Mouse (Mus musculus) left cerebral cortex, postnatal 25 days (tissue): ENCODE measurements at regions not wholly inside any gene's neighbourhood (a gene's known extent, or its start where the extent isn't known, plus 50 kb on each side); places are given as distances from the start of the nearest gene placed in this dataset.

Experiments
- DNase-seq, 2 experiments: peaks; one replicate each; pipeline ENCODE4 v3.0.0; 2022; ENCODE audit warnings: low spot score in 2 of 2, mixed read lengths in 1 of 2
- intact Hi-C: fragments of 180-260 bp; cut with DNase I; formaldehyde crosslinking; loops from one replicate; pipeline ENCODE4 v1.15.1; 2025

- DNase-seq = peak in 1 of 2 experiments; percentile 31
- intact Hi-C loops = no loop called here
These were observed 280.6 kb downstream of the Fsip2 start for GRCm38 (mm10) chr2:83224018-83224417.

- DNase-seq = no peak
- intact Hi-C loops = no loop called here
These were observed 282.8 kb downstream of the Fsip2 start for GRCm38 (mm10) chr2:83226198-83226597.

GRCm38 (mm10) chr2:83251173-83252101 is 308.0 kb downstream of the Fsip2 start:
- DNase-seq = no peak
- intact Hi-C loops = no loop called here

GRCm38 (mm10) chr2:83256811-83257321 is 313.4 kb downstream of the Fsip2 start:
- DNase-seq = no peak
- intact Hi-C loops = no loop called here

GRCm38 (mm10) chr2:83258613-83259012 is 315.2 kb downstream of the Fsip2 start:
- DNase-seq = no peak
- intact Hi-C loops = no loop called here

- intact Hi-C loops = no loop called here
- DNase-seq = no peak
These were observed 340.7 kb upstream of the Zc3h15 start for GRCm38 (mm10) chr2:83303515-83303914.

GRCm38 (mm10) chr2:83332056-83332769 is 312.0 kb upstream of the Zc3h15 start:
- no peak for DNase-seq
- intact Hi-C loops = loop anchor here (5.0 to 10.0 kb wide), 3 partner anchors 757 to 1267 kb away; no protein-coding TSS in a partner anchor

GRCm38 (mm10) chr2:83332770-83333157 is 311.5 kb upstream of the Zc3h15 start:
- peak in 1 of 2 experiments; percentile 61 for DNase-seq
- intact Hi-C loops = loop anchor here (5.0 to 10.0 kb wide), 3 partner anchors 758 to 1268 kb away; no protein-coding TSS in a partner anchor

GRCm38 (mm10) chr2:83337364-83337763 is 306.9 kb upstream of the Zc3h15 start:
- intact Hi-C loops = loop anchor here (10.0 kb wide), 2 partner anchors 763 to 1273 kb away; no protein-coding TSS in a partner anchor
- peak; percentile 8 to 47 for DNase-seq

GRCm38 (mm10) chr2:83340168-83340567 is 304.1 kb upstream of the Zc3h15 start:
- intact Hi-C loops = no loop called here
- no peak for DNase-seq
